Comparison of ENCODE assay signal across 15 mouse cellular contexts in genomic region chr2:38083251-38083650, GRCm38 (mm10).
"Had no signal": no experiment of that assay in that cellular context is flagged by ENCODE, and none has a peak within 500 bp of the region (broad histone marks: within the 10 kb centered on the region; RNA-seq: fewer than 3 reads in every experiment).

No protein-coding gene starts in this region.

- H3K9me3 ChIP-seq: limb, embryonic 12.5 days; liver, embryonic 15.5 days; midbrain, embryonic 13.5 days; neural tube, embryonic 15.5 days had no signal

- H3K4me3 ChIP-seq: left cerebral cortex, adult 2 months; limb, embryonic 12.5 days; liver, embryonic 15.5 days; midbrain, embryonic 13.5 days; myocyte; neural tube, embryonic 15.5 days had no signal

- H3K36me3 ChIP-seq: limb, embryonic 12.5 days; liver, embryonic 15.5 days; midbrain, embryonic 13.5 days; neural tube, embryonic 15.5 days had no signal

- DNase-seq: kidney, postnatal 25 days; liver; lung, adult 2 months; lung, postnatal 36 days; right cerebral cortex, adult 18-20 months; right cerebral cortex, postnatal 25 days; thymus, adult 18-20 months; thymus, postnatal 14 days had no signal

- H3K27me3 ChIP-seq: limb, embryonic 12.5 days; liver, embryonic 15.5 days; midbrain, embryonic 13.5 days; neural tube, embryonic 15.5 days had no signal

- ATAC-seq: lung, postnatal 0 days; midbrain, embryonic 13.5 days had no signal

- H3K4me1 ChIP-seq: limb, embryonic 12.5 days; midbrain, embryonic 13.5 days; neural tube, embryonic 15.5 days had no signal
